Mouse (Mus musculus): ENCODE data around the gene Slc5a6. TPM values are rescaled to one million over a fixed set of nuclear protein-coding genes. Genes with fewer than 3 reads are reported as not detected.
"Not testable (repeated sequence)": the region's sequence is repeated elsewhere in the genome, so short reads cannot be mapped to it uniquely, and the experiment has no call there.

The Slc5a6 gene
- polyA plus RNA-seq, 1 experiment, result not detected

- Histone ChIP-seq H3K27ac (ENCODE audit: insufficient read depth, low read depth, low read length) (no peak overlapping the region), H3K4me1 (ENCODE audit: control insufficient read depth, insufficient read depth, low read length) (no peaks in the 10 kb centered on the region), H3K4me3 (ENCODE audit: insufficient read depth, low read depth, low read length) (no peak overlapping the region)
- TF ChIP-seq CTCF (IDR thresholded peaks at IDR 0.05; ENCODE audit: insufficient read depth, low read depth, low read length) (no peak), POLR2A (IDR thresholded peaks at IDR 0.05; ENCODE audit: insufficient read depth, low read depth, low read length) (no peak)
- 97% methylated on average over 11 of the region's 11 CpGs for WGBS
Measured at GRCm38 (mm10) chr5:31071821-31072220, 23.1 kb upstream of the Slc5a6 start.

DNA sequence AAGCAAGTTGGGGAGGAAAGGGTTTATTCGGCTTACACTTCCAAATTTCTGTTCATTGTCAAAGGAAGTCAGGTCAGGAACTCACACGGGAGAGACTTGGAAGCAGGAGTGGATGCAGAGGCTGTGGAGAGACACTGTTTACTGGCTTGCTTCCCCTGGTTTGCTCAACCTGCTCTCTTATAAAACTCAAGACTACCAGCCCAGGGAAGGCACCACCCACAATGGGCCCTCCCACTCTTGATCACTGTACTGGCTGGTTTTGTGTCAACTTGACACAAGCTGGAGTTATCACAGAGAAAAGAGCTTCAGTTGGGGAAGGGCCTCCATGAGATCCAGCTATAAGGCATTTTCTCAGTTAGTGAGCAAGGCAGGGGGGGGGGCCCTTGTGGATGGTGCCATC, 22.3 kb upstream of the Slc5a6 start:
- WGBS, result 81% methylated on average over 2 of the region's 2 CpGs

GRCm38 (mm10) chr5:31069810-31070209, 21.1 kb upstream of the Slc5a6 start:
- H3K27ac ChIP-seq (ENCODE audit: insufficient read depth, low read depth, low read length), result no peak overlapping the region
- 94% methylated on average over 3 of the region's 3 CpGs for WGBS
- TF ChIP-seq CTCF (IDR thresholded peaks at IDR 0.05; ENCODE audit: insufficient read depth, low read depth, low read length) (no peak), POLR2A (IDR thresholded peaks at IDR 0.05; ENCODE audit: insufficient read depth, low read depth, low read length) (no peak)
- no peaks in the 10 kb centered on the region for H3K4me1 ChIP-seq (ENCODE audit: control insufficient read depth, insufficient read depth, low read length)
- no peak overlapping the region for H3K4me3 ChIP-seq (ENCODE audit: insufficient read depth, low read depth, low read length)

More for the DNA sequence above, 22.3 kb upstream of the Slc5a6 start:
- Histone ChIP-seq H3K27ac (ENCODE audit: insufficient read depth, low read depth, low read length) (no peak overlapping the region), H3K4me3 (ENCODE audit: insufficient read depth, low read depth, low read length) (no peak overlapping the region), H3K4me1 (ENCODE audit: control insufficient read depth, insufficient read depth, low read length) (no peaks in the 10 kb centered on the region)
- TF ChIP-seq POLR2A (IDR thresholded peaks at IDR 0.05; ENCODE audit: insufficient read depth, low read depth, low read length) (no peak), CTCF (IDR thresholded peaks at IDR 0.05; ENCODE audit: insufficient read depth, low read depth, low read length) (no peak)

- Histone ChIP-seq H3K27ac (ENCODE audit: insufficient read depth, low read depth, low read length) (no peak overlapping the region), H3K4me1 (ENCODE audit: control insufficient read depth, insufficient read depth, low read length) (peaks cover 5% of the 10 kb centered on the region), H3K4me3 (ENCODE audit: insufficient read depth, low read depth, low read length) (peak overlapping the region; percentile 83)
- 43% methylated on average over 19 of the region's 19 CpGs for WGBS
- TF ChIP-seq CTCF (IDR thresholded peaks at IDR 0.05; ENCODE audit: insufficient read depth, low read depth, low read length) (no peak), POLR2A (IDR thresholded peaks at IDR 0.05; ENCODE audit: insufficient read depth, low read depth, low read length) (no peak)
Measured at GRCm38 (mm10) chr5:31055216-31056140, 6.8 kb upstream of the Slc5a6 start.

DNA sequence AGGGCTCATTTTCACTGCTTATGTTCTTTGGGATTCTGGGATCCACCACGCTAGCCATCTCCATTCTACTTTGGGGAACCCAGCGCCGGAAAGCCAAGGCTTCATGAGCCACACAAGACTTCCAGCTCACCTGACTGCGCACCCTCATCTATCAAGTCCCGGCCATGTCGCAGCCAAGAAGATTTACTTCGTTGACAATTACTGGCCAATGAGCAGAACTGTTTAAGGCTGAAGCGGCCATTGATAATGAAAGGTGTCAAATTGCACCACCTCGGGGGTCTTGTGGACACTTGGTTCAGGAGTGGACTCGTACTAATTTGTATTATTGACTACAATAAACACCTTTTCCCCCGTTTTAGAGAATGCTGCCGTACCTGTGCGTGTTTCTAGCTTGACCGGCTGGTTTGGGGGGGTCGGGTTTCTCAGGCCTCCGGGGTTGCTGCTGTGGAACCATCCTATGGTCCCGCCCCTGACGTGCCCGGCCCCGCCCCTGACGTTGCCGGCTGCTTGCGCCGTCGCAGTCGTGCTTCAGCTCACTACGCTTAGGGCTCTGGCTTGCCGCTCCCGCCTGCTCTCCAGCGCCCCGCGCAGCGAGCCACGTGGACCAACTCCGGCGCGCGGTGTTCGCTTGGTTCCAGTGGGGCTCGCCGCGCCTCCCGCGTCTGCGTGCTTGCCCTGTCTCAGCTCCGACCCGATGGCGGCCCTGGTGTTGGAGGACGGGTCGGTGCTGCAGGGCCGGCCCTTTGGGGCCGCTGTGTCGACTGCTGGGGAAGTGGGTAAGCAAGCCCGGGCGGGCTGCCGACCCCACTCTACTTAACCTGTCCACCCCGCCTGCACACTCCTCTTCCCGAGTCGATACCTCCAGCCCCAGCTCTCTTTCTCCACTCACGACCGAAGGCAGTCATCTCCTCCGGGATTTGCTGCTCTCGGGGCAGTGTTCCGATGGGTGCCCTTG, 5.8 kb upstream of the Slc5a6 start, which contains the start of gene Cad:
Gene Cad (plus strand): TSS at position 520 of the 955 bp plus-strand sequence.
- peaks cover 5% of the 10 kb centered on the region for H3K4me1 ChIP-seq (ENCODE audit: control insufficient read depth, insufficient read depth, low read length)
- peak within 1 kb of the TSS; percentile 83 for H3K4me3 ChIP-seq (ENCODE audit: insufficient read depth, low read depth, low read length)
- peak within 1 kb of the TSS; percentile 34; the same call in 1 of the 2 replicates for H3K27ac ChIP-seq (ENCODE audit: insufficient read depth, low read depth, low read length)
- WGBS, result 1% methylated on average over 64 of the region's 64 CpGs
- TF ChIP-seq POLR2A (IDR thresholded peaks at IDR 0.05; ENCODE audit: insufficient read depth, low read depth, low read length) (0 out of 2 replicates have a peak, but pooled peaks have one; percentile 34), CTCF (IDR thresholded peaks at IDR 0.05; ENCODE audit: insufficient read depth, low read depth, low read length) (no peak)

DNA sequence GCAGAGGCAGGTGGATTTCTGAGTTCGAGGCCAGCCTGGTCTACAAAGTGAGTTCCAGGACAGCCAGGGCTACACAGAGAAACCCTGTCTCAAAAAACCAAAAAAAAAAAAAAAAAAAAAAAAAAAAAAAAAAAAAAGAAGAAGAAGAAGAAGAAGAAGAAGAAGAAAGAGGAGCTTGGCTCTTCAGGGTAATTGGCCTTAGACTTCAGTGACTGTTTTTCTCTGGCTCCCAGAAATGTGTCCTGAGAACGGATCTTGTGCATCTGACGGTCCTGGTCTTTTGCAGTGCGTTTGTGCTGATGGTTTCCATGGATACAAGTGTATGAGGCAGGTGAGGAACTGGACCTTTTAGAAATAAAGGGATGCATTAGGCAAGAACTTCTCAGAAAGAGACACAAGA, 5.0 kb upstream of the Slc5a6 start:
- 52% methylated on average over 4 of the region's 4 CpGs for WGBS
- H3K4me1 ChIP-seq (ENCODE audit: control insufficient read depth, insufficient read depth, low read length); H3K27ac ChIP-seq (ENCODE audit: insufficient read depth, low read depth, low read length); H3K4me3 ChIP-seq (ENCODE audit: insufficient read depth, low read depth, low read length): not testable (repeated sequence)

DNA sequence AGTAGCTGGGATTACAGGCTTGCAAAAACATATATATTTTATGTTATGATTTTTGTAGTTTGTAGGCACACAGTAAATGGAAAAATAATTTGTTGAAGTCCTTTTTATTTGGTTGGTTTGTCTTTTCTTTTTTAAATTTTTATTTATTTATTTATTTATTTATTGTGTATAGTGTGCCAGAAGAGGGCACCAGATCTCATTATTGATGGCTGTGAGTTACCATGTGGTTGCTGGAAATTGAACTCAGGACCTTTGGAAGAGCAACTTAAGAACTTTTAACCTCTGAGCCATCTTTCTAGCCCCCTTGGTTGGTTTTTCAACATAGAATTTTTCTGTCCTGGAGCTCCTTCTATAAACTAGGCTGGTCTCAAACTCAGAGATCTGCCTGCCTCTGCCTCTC, 1.7 kb upstream of the Slc5a6 start:
- H3K4me1 ChIP-seq (ENCODE audit: control insufficient read depth, insufficient read depth, low read length), result peaks cover 5% of the 10 kb centered on the region

DNA sequence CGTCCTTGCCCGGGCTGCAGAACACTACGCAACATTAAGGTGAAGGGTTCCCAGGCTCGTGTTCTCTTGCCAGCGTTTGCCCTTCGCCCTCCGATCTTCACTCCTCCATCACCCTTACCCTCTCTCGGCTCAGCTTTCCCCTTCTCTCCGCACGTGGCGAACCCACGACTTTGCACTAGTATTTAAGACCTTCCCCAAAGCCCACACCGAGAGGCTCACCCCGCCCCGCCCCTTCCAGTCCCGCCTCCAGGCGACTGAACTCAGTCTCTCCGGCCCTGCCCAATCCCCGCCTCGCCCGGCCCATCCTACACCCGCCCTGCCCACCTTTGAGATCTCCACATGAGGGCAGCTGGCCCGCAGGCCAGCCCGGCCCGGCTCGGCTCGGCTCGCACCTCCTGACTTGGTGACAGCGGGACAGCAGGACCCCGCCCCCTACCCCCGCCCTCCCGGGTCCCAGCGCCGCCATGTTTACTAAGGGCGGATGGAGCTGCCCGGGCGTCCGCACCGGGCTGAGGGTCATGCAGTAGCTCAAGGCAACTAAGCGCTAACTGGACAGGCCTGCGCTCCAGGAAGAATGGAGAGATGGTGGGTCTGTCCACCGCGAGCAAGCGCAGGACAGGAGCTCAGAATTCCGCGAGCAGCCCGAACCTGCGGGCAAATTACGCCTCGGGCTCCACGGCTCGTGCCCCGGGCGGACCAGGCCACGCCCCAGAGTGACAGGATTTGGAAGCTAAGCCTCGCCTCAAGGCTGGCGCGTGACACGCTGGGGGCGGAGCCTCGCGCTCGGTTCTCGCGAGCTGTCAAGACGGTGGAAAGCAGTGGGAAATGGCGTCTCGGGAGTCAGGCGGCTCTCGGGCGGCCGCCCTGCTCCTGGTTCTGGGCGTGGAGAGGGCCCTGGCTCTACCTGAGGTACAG, 619 bp downstream of the Slc5a6 start, which contains the start of gene Atraid:
Gene Atraid (plus strand): TSS at position 465 of the 915 bp plus-strand sequence.
- H3K27ac ChIP-seq (ENCODE audit: insufficient read depth, low read depth, low read length), result peak within 1 kb of the TSS; percentile 98
- peak within 1 kb of the TSS; percentile 89 for H3K4me3 ChIP-seq (ENCODE audit: insufficient read depth, low read depth, low read length)
- under 1% methylated on average over 73 of the region's 73 CpGs for WGBS
- TF ChIP-seq POLR2A (IDR thresholded peaks at IDR 0.05; ENCODE audit: insufficient read depth, low read depth, low read length) (peak; percentile 95), CTCF (IDR thresholded peaks at IDR 0.05; ENCODE audit: insufficient read depth, low read depth, low read length) (no peak)
- no peaks in the 10 kb centered on the region for H3K4me1 ChIP-seq (ENCODE audit: control insufficient read depth, insufficient read depth, low read length)

More for the DNA sequence above, 1.7 kb upstream of the Slc5a6 start:
- TF ChIP-seq POLR2A (IDR thresholded peaks at IDR 0.05; ENCODE audit: insufficient read depth, low read depth, low read length) (no peak), CTCF (IDR thresholded peaks at IDR 0.05; ENCODE audit: insufficient read depth, low read depth, low read length) (no peak)
- Histone ChIP-seq H3K4me3 (ENCODE audit: insufficient read depth, low read depth, low read length) (no peak overlapping the region), H3K27ac (ENCODE audit: insufficient read depth, low read depth, low read length) (no peak overlapping the region)

All from olfactory bulb, adult 2 months (tissue).